Mouse (Mus musculus): Measurements from ENCODE around the gene Map4k2.

The Map4k2 gene

GRCm38 (mm10) chr19:6381238-6381637, 40.3 kb downstream of the Map4k2 start:
- no peak for DNase-seq

- no peak for DNase-seq
These were observed 41.5 kb downstream of the Map4k2 start for GRCm38 (mm10) chr19:6382323-6382924.

- no peak for DNase-seq
These were observed 42.5 kb downstream of the Map4k2 start for GRCm38 (mm10) chr19:6383470-6383869.

GRCm38 (mm10) chr19:6384128-6384527, 43.2 kb downstream of the Map4k2 start, which contains the start of gene Pygm:
TSS of gene Pygm (plus strand) at chr19:6384399.
- DNase-seq = peak; percentile 70 to 78

GRCm38 (mm10) chr19:6384954-6385353, 44.0 kb downstream of the Map4k2 start:
- no peak for DNase-seq

GRCm38 (mm10) chr19:6385419-6385818, 44.5 kb downstream of the Map4k2 start:
- no peak for DNase-seq

- no peak for DNase-seq
These were observed 44.9 kb downstream of the Map4k2 start for GRCm38 (mm10) chr19:6385821-6386220.

GRCm38 (mm10) chr19:6386234-6386633, 45.3 kb downstream of the Map4k2 start:
- no peak for DNase-seq

GRCm38 (mm10) chr19:6388006-6388405, 47.1 kb downstream of the Map4k2 start:
- DNase-seq = no peak

- DNase-seq = no peak
These were observed 48.9 kb downstream of the Map4k2 start for GRCm38 (mm10) chr19:6389803-6390202.

- DNase-seq = no peak
These were observed 49.3 kb downstream of the Map4k2 start for GRCm38 (mm10) chr19:6390251-6390650.

GRCm38 (mm10) chr19:6392743-6393393, 51.9 kb downstream of the Map4k2 start:
- no peak for DNase-seq

GRCm38 (mm10) chr19:6393637-6394036, 52.7 kb downstream of the Map4k2 start:
- no peak for DNase-seq

GRCm38 (mm10) chr19:6396237-6396636, 55.3 kb downstream of the Map4k2 start:
- no peak for DNase-seq

GRCm38 (mm10) chr19:6397582-6398249, 56.8 kb downstream of the Map4k2 start:
- DNase-seq = peak; percentile 45 to 63

- DNase-seq = peak; percentile 79 to 84
These were observed 57.7 kb downstream of the Map4k2 start for GRCm38 (mm10) chr19:6398447-6399284.

- DNase-seq = peak; percentile 77 to 82
These were observed 58.6 kb downstream of the Map4k2 start, which contains the start of gene Rasgrp2 for GRCm38 (mm10) chr19:6399285-6400095. TSS of gene Rasgrp2 (plus strand) at chr19:6399340.

GRCm38 (mm10) chr19:6400096-6401086, 59.5 kb downstream of the Map4k2 start:
- peak in 1 of 2 experiments; percentile 39 for DNase-seq

- DNase-seq = peak; percentile 82 to 88
These were observed 60.3 kb downstream of the Map4k2 start for GRCm38 (mm10) chr19:6401131-6401815.

- peak; percentile 68 to 77 for DNase-seq
These were observed 61.0 kb downstream of the Map4k2 start for GRCm38 (mm10) chr19:6401951-6402350.
